Mouse (Mus musculus) urinary bladder, postnatal 36 days (tissue): ENCODE measurements around the gene Spata21.

ENCODE experiments used
- DNase-seq, 2 experiments: peaks; one replicate each; pipeline ENCODE4 v3.0.0; 2022; ENCODE audit warnings: low spot score in 2 of 2, mixed read lengths in 1 of 2

Spata21 gene

GRCm38 (mm10) chr4:141088033-141088432, at the start of gene Spata21:
Gene Spata21, plus strand, starts transcription at chr4:141088333.
- no peak for DNase-seq

GRCm38 (mm10) chr4:141041117-141041516, 47.0 kb upstream of the Spata21 start:
- no peak for DNase-seq

GRCm38 (mm10) chr4:141044816-141045215, 43.3 kb upstream of the Spata21 start:
- DNase-seq: peak in 1 of 2 experiments; percentile 23

DNA sequence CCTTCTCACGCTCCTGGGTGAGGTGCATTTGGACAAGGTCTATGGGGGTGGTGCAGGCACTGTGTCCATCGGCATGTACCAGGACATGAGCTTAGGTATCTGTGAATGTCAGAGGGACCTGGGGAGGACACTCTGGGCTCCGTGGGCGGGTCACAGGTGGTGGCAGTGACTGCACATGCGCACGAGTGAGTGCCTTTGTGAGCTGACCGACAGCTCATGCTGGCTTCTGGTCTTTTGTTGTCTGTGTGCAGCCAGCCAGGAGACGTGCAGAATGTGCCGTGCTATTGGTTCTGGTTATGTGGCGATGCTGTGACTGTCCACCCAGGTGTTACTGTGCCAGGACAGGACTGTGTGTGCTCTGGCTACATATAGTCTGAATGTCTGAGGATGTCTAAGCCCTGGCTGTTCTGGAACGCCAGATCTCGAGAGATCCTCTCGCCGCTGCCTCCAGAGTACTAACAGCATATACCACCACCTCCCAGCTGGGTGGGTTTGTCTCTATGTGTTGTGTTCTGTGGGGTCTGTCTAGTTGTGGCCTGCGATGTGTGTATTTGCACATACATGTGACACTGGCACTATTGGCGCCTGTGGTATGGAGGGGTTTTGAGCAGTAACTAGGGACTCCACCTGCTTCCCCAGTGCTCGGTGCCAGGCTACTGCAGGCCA, 39.2 kb upstream of the Spata21 start:
- no peak for DNase-seq

- DNase-seq: no peak
Observed at GRCm38 (mm10) chr4:141049476-141049835, 38.7 kb upstream of the Spata21 start.

DNA sequence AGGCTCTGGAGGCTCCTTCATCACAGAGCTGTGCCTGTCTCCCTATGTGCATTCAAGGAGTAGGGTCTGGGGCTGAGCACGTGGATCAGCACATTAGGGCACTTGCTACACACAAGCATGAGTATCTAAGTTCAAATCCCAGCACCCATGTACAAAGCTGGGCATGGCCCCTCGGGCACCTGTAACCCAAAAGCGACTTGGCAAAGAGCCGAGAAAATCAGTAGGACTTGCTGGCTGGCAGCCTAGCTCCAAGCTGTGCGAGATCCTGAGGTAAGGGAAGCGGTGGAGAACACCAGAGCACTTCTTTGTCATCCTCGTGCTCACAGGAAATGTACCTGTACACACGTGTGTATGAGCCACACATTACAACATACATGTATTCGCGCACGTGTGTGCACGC, 35.7 kb upstream of the Spata21 start:
- no peak for DNase-seq

DNA sequence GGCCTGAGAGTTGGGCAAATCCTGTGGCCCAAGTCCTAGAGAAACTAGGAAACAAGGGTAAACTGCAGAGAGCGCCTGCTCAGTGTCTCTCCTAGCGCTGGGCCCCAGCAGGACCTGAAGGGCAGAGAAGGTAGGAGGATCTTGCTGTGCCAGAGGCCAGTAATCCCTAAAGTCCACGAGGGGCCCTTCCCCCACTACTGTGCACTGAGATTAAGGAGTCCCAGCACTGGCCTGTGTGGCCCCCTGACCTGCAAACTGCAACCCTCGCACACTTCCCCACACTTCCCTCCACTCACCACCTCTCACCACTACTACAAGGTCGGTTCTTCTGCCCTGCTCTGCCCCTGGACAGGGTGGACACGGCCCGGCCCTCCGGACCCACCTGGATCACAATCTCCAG, 35.0 kb upstream of the Spata21 start:
- DNase-seq: no peak

GRCm38 (mm10) chr4:141053568-141054161, 34.5 kb upstream of the Spata21 start:
- no peak for DNase-seq

- DNase-seq: no peak
Observed at GRCm38 (mm10) chr4:141056970-141057369, 31.2 kb upstream of the Spata21 start.

GRCm38 (mm10) chr4:141058835-141059234, 29.3 kb upstream of the Spata21 start:
- no peak for DNase-seq

DNA sequence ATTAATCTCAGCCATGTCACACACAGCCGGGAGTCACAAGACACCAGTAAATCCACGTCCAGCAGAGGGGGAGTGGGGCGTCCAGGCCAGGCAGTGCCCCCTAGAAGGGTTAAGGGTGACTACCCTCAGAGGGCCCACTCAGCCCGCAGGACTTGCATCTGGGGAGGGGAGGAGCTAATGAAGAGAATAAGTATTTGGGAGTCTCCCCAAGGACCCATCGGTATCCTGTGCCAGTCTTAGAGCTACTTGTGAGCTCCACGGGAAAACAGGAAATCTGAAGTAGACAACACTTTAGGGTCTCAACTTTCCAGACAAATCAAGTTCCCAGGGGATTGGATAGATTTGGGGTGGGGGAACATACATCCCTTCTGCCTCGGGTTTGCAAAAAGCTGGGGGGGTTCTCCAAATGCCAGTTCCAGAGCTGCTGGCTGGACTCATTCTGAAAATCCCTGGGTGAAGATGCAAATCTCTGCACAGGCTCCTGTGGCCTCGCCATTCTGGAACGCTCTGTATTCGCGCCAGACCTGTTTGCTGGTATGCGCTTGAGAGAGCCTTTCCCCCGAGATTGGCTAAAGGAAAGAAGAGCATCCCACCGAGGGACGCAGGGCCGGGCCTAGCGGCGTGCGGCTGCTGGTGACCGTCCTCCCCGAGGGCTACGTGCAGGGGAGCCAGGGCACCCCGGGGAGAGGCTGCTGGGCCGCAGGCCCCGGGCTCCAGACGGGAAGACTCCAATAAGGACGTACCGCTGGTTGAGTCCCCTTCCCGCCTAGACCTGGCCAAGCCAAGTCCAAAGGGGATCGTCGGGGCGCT, 28.3 kb upstream of the Spata21 start:
- DNase-seq: no peak

DNA sequence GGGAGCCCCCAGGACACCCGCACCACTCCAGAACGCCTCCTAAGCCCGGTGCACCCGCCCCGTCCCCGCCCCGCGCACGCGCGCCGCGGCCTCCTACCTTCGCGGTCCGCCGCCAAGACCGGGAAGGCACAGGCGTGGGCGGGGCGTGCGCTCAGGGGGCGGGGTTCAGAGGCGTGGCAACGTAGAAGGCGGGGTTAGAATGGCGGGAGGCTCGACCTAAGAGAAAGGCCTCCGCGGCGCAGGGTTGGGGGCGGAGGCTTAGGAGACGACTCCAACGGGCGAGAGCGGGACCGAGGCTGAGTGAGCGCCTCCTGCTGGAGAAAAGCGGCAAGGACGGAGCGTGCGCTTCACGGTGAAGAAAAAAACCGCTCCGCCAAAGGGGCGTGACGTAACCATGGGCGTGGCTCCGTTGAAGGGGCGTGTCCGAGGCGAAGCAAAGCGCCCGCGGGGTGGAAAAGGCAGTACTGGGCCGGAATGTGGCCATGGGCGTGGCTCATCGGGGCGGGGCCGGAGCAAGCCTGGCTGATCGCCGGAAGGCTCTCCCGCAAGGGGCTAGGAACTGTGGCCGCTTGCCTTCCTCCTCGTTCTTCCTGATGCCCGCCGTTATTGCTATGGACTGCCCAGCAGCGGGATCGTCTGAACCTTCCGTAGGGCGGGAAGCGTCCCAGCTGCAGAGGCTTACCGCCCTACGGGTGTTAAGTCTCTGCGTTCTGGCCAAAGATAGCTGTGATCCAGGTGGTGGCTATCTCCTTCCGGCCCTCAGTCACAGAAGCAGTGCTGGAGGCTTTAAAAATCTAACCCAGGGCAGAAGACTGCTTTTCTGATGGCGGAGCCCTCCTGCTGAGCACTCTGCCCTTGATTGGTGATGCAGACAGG, 27.5 kb upstream of the Spata21 start, which contains the start of gene Crocc:
Crocc (minus strand) TSS at position 125 of the 876 bp plus-strand sequence.
- DNase-seq: peak; percentile 99 to 100

DNA sequence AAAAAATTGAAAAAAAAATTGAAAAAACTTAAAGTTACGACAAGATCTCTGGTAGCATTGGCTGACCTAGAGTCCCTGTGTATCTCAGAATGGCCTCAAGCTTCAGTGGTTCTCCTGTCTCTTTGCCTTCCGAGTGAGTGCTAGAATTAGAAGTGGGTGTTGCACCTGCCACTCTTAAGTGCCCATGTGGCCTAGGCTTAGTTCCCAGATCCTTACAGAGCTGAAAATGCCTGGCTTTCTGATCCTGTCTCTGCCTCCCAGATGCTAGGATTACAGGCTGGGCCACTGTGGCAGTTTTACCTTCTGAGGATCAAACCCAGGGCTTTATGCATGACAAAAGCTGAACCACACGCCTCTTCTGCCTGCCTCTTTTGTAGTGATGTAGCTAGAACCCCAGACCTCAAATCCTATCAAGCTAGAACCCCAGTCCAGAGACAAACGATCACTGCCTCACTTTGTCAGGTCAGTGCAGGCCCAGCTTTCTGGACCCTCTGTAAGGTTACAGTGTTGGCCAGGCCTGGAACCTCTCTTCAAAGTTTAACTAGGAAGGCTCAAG, 24.0 kb upstream of the Spata21 start:
- no peak for DNase-seq

GRCm38 (mm10) chr4:141065123-141065522, 23.0 kb upstream of the Spata21 start:
- DNase-seq: peak; percentile 64 to 76

GRCm38 (mm10) chr4:141066709-141067515, 21.2 kb upstream of the Spata21 start:
- no peak for DNase-seq

DNA sequence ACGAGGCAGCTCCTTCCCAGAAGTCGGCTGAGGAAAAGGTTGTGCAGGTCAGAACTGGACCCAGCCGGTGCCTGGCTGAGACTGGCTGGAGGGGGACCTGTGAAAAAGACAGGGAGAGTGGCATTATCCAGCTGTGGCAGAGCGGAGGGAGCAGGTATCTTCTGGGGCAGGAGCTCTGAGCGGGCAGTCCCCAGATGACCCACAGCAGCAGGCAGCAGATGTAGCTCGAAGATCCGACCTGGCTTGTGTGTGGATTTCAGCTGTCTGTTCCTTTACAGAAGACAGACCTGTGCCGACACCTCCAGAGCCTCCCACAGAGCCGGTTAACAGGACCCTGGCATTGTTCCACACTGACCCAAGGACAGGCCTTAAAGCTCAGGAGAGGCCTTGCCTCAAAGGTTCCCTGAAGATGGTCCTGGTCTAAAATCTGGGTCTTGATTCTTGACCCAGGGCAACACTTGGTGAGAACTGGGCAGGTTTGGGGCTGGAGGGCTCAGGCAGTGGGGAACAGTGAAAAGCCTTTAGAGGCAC, 20.6 kb upstream of the Spata21 start:
- DNase-seq: no peak

- no peak for DNase-seq
Observed at GRCm38 (mm10) chr4:141068655-141069054, 19.5 kb upstream of the Spata21 start.

DNA sequence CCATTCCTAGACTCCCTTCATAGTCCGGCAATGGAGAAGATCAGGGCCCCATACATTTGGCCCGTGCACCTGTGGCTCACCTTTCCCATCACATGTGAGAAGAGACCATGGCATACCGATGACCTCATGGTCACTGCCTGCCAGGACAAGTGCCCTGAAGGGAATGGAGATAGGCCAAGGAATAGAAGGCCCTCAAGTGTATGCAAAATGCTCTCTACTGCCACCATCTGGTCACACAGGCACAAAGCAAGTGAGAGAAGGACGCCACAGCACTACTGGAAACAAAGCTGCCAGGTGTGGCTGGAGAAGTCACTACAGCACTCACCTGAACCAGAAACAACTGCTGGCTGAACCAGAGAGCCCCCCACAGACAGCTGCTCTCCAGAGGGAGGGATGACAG, 18.4 kb upstream of the Spata21 start:
- peak in 1 of 2 experiments; percentile 36 for DNase-seq

DNA sequence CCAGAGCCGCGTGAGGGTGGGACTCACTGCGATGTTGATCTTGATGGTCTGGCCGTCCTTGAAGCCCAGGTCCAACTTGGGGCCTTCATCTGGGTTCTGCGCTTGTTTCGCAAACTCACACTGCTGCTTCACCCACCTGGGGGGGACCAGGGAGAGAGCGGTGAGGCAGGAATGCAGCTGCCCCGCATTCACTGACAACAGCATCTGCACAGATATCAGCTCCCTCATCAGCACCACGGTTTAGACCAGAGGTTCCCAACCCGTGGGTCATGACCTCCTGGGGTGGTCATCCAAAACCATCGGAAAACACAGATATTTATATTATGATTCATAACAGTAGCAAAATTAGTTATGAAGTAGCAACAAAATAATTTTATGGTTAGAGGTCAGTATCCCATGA, 15.6 kb upstream of the Spata21 start:
- no peak for DNase-seq

DNA sequence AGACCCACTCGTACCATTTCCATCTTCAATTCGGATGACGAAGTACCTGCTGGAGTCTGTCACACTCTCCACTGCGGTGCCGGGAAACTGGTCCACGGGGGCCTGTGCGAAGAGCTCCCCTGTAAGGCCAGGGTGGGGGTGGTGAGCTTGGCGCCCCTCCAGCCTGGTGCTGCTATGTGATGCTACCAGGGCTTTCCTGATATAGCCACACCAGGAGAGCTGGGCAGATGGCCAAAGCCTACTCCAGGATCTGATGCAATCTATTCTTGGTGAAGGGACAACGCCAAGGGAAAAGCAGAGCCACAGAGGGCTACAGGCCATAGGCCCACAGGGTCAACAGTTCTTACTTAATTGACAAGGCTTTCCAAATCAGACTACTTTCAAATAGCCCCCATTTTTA, 14.5 kb upstream of the Spata21 start:
- DNase-seq: peak in 1 of 2 experiments; percentile 51
